Mouse (Mus musculus) yolk sac, embryonic 10.5 days (tissue): Measurements from ENCODE around the gene Bcl2a1b.
A peak's percentile ranks its signal among the peaks of the same experiment; 100 is the strongest.
"Not testable (repeated sequence)": the region's sequence is repeated elsewhere in the genome, so short reads cannot be mapped to it uniquely, and the experiment has no call there.

ENCODE experiments used
- DNase-seq: peaks from one replicate; pipeline ENCODE4 v3.0.0-alpha.2; 2017; ENCODE audit warnings: low spot score

Gene Bcl2a1b

GRCm38 (mm10) chr9:89198969-89199416 lies at the start of gene Bcl2a1b, which contains the start of gene Gm29094:
Gene Bcl2a1b, plus strand, starts transcription at chr9:89199209.
Gene Gm29094, plus strand, starts transcription at chr9:89199379.
- DNase-seq = not testable (repeated sequence)

GRCm38 (mm10) chr9:89172539-89172938 lies 26.5 kb upstream of the Bcl2a1b start:
- DNase-seq = not testable (repeated sequence)

GRCm38 (mm10) chr9:89178833-89179232 lies 20.2 kb upstream of the Bcl2a1b start:
- DNase-seq = not testable (repeated sequence)

DNA sequence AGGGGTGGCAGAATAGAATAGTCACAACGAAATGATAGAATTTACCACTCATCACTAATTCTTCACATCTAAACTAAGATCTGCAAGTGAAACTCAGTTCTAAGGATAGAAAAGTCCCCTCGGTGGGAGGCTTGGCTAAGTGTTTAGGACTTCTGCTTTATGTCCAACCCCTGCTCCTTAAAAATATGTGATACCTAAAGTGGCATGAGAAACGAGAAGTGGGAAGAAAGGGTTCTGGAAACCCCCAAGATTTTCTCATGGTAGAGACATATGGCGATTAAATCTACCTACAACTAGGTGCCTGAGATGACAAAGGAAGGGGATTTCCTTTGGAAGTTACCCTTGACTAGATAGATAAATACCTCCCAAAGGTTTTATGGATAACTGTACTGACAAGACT lies 19.5 kb upstream of the Bcl2a1b start:
- not testable (repeated sequence) for DNase-seq

GRCm38 (mm10) chr9:89187006-89187405 lies 12.0 kb upstream of the Bcl2a1b start:
- DNase-seq = not testable (repeated sequence)

- not testable (repeated sequence) for DNase-seq
Observed at GRCm38 (mm10) chr9:89195483-89195882, 3.5 kb upstream of the Bcl2a1b start.

- not testable (repeated sequence) for DNase-seq
Observed at GRCm38 (mm10) chr9:89197509-89197908, 1.5 kb upstream of the Bcl2a1b start.

DNA sequence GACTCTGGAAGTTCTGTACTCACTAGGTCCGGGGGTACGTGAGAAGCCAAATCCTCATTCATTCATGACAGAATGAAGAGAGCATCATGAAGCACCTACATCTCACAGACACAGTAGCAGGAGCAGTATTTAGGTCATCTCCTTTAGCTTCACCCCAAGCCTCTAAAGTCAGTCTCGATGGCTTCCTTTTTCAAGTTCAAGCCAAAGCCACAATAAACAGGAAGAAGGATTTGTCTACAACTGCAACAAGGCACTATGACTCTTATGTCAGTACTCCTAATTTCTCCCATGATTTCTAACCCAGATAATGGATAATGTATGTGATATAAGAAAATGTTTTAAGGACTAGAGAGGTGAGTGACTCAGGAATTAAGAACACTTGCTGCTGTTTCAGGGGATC lies 660 bp upstream of the Bcl2a1b start:
- DNase-seq = not testable (repeated sequence)

- not testable (repeated sequence) for DNase-seq
Observed at GRCm38 (mm10) chr9:89202256-89202655, 3.2 kb downstream of the Bcl2a1b start.

GRCm38 (mm10) chr9:89208939-89209338 lies 9.9 kb downstream of the Bcl2a1b start:
- not testable (repeated sequence) for DNase-seq

DNA sequence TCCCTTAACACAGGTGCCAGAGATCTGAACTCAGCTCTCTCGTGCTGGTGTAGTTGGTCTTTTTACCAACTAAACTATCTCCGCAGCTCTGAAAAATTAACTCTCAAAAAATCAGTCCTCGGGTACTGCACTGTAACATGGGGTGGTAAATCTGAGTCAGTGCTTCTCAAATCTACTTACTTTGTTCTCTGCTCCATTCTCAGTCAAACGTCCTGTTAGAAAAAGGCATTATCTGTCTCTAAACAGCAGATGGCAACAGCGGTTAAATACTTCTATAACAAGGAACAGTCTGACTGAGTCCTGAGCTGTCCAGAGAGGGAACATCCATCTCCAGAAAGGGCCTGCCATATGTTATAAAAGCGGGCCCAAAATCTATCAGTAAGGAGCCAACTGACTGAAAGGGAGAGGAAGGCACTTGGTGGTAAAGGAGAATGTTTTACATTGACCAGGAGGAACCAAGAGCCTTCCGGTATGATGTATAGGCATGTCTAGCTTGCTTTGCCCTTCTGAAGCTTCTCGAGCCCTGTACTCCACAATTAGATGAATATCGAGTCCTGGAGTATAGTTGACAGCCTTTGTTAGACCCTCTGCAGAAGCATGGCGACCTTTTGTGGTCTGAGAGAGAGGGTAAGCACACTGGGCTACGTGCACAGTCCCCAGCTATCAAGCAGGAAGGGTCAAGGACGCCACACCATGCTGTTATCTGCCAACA lies 11.5 kb downstream of the Bcl2a1b start, which contains the start of gene Mthfs:
Gene Mthfs (plus strand): TSS at position 324 of the 712 bp plus-strand sequence.
- DNase-seq = not testable (repeated sequence)

DNA sequence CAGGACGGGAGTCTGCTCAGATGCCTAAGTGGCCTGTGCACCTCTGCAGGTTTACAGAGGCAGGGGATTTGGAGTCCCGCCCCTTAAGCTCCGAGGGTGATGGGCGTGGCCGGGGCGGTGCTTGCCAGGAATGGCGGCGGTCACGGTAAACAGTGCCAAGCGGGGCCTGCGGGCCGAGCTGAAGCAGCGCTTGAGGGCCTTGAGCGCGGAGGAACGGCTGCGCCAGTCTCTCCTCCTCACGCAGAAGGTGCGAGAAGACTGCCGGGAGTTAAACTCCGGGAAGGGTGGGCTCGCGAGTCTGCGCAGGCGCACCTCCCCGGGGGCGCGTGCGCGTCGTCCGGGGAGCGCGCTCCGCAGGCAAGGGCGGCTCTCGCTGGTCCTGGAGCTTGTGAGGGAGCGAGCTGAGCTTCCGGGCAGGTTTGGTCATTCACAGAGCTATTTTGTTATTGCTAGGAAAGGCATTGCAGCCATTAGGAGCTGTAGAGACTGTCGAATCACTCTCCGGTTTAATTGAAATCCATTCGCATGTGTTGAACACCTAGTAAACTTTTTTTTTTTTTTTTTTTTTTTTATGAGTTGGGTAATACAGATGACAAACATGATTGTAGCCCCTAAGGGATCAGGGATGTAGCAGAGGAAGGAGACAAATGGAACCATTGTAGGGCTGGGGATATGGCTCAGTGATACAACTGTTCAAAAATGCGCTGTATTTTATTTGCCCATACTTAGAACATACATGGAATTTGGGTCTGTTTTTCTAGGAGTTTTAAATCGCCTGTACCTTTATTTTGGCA lies 12.3 kb downstream of the Bcl2a1b start:
- DNase-seq = not testable (repeated sequence)

- DNase-seq = not testable (repeated sequence)
Observed at GRCm38 (mm10) chr9:89212428-89212827, 13.4 kb downstream of the Bcl2a1b start.

GRCm38 (mm10) chr9:89218174-89218573 lies 19.2 kb downstream of the Bcl2a1b start:
- DNase-seq = not testable (repeated sequence)

GRCm38 (mm10) chr9:89219668-89220067 lies 20.7 kb downstream of the Bcl2a1b start:
- not testable (repeated sequence) for DNase-seq

DNA sequence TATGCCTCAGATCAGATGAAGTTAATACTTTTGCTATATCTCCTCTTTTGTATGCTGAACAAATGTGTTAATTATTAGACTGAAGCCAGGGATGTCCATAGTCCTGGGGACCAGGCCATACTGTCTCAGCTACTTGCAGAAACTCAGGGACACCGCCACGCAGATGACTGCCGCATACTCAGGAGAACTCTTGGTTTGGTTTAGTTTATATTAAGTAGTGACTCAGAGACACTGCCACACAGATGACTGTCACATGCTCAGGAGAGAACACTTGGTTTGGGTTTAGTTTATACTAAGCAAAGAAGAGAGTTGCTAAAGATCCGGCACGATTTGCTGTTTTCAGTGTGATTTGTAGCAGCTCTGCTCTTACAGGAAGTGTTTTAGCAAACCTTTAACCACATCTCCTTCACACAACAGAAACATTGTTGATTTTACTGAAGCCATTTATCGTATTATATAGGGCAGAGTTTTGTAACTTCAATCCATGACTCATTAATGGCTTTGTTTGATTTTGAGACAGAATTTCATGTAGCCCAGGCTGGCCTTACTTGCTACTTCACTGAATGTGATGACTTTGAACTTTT lies 21.8 kb downstream of the Bcl2a1b start:
- DNase-seq = peak; percentile 4

DNA sequence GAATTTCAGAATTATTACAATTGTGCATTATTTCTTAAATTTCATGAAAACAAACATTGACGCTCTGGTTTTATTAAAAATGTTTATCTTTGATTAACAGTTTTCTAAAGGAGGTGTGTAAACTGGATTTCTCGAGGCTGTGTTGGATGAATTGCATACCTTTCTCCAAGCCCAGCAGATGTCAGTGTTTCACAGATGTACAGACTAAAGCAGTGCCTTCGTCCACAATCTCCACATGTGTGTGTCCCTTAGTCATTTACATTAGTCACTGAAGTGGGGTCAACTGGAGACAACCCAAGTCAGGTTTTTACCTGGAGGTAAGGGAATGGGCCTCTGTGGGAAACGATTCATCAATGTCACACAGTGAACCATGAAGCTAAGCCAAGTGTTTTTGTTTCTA lies 27.1 kb downstream of the Bcl2a1b start:
- DNase-seq = no peak

GRCm38 (mm10) chr9:89228122-89228521 lies 29.1 kb downstream of the Bcl2a1b start:
- DNase-seq = no peak

DNA sequence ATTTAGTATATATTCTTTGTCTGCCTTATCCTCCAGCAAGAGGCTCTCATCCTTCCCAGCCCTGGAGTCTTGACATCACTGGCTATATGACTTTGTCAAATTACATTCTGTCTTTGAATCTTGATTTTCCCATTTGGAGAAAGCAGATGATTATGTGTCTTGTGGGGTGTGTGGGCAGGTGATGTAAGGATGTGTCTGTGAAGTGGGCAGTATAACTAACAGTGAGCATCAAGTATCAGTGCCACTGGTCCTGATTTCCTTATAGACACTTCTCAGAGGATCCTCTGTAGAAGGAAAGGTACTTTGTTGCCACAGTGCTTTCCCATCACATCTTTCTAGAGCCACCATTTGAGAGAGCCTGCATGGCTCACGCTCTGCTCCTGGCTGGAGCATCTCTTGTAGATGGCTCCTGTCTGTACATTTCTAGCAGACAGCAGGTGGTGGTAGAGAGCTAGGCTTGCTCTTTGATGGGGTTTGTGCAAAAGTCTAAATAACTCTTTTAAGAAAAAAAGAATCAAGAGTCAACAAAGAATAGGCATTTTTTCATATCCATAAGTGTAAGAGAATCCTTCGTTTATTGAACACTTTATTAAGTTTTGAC lies 32.0 kb downstream of the Bcl2a1b start:
- DNase-seq = not testable (repeated sequence)

DNA sequence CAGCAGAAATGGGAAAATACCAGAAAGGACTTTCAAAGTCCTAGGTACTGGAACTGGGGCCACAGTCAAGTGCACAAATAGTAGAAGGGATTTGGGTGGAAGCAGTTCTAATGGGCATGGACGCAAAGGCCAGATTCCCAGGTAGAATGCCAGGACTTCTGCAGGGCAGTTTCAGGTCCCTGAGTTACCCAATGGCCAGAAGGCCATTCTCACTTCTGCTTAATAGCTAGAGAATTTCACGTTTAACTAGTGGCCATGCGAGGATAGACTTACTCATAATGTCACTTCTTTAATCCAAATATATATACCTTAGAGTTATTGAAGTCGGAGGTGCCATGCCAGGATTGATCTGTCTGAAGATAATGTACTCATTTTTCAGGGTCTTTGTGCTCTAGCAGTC lies 38.1 kb downstream of the Bcl2a1b start:
- not testable (repeated sequence) for DNase-seq

DNA sequence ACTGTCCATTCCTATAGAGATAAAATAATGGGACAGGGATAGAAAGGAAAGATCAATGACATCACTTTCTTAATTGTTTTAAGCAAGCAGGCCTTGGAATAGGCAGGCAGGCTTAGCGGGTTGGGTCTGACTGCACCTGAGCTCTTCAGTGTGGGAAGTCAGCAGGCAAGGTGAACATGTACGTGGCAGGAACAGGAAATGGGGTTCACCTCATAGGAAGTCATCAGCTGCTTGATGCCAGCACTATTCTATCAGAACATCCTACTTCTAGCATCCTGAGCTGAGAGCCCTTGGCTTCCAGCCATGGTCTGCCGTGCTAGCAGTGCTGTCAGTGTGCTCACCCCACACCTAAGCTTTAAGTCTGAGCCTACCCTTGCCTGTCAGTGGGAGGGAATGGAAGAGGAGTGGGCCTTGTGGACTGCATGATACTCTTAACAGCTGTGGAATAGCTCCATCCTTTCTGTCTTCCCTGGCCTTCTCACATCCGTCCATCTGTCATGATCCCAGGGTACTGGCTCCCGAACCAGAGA lies 40.0 kb downstream of the Bcl2a1b start:
- DNase-seq = not testable (repeated sequence)
